Mouse (Mus musculus) heart, adult 2 months (tissue): ENCODE results near the gene Schip1.

Experiments used
- CTCF ChIP-seq: fragments of 200-600 bp; IDR thresholded peaks from 2 replicates; pipeline ENCODE4 v1.8.1; 2022; ENCODE audit warnings: antibody characterized with exemption, mild to moderate bottlenecking, moderate library complexity
- EP300 ChIP-seq: fragments of 200-500 bp; IDR thresholded peaks from 2 replicates; pipeline ENCODE4 v1.6.1; 2011; ENCODE audit warnings: low read depth, low read length, control low read depth; ENCODE audit not compliant: insufficient read depth

- TF ChIP-seq EP300 (no peak), CTCF (no peak)
Observed at GRCm38 (mm10) chr3:68467941-68468687, 403.5 kb downstream of the Schip1 start.
